Mouse (Mus musculus) ES-CJ7 (cell line): ENCODE results near the gene Tceal1.
"Not testable (repeated sequence)": the region's sequence is repeated elsewhere in the genome, so short reads cannot be mapped to it uniquely, and the experiment has no call there.

Experiments used
- DNase-seq: peaks from one replicate; pipeline ENCODE4 v3.0.0; 2011; ENCODE audit warnings: low read depth, low spot score

Gene Tceal1

GRCm38 (mm10) chrX:136707446-136708167 is at the start of gene Tceal1:
Gene Tceal1 (plus strand): TSS chrX:136707982.
- peak; percentile 41 for DNase-seq

GRCm38 (mm10) chrX:136666281-136666706 is 41.5 kb upstream of the Tceal1 start:
- DNase-seq: no peak

- not testable (repeated sequence) for DNase-seq
Observed at GRCm38 (mm10) chrX:136666762-136667464, 40.9 kb upstream of the Tceal1 start.

GRCm38 (mm10) chrX:136668794-136669193 is 39.0 kb upstream of the Tceal1 start:
- DNase-seq: no peak

GRCm38 (mm10) chrX:136680989-136681388 is 26.8 kb upstream of the Tceal1 start:
- DNase-seq: no peak

- not testable (repeated sequence) for DNase-seq
Observed at GRCm38 (mm10) chrX:136691606-136692293, 16.0 kb upstream of the Tceal1 start.

GRCm38 (mm10) chrX:136692294-136692675 is 15.5 kb upstream of the Tceal1 start:
- DNase-seq: no peak

GRCm38 (mm10) chrX:136693196-136693595 is 14.6 kb upstream of the Tceal1 start:
- no peak for DNase-seq

GRCm38 (mm10) chrX:136708168-136708681 is 443 bp downstream of the Tceal1 start:
- DNase-seq: peak; percentile 57

- DNase-seq: peak; percentile 14
Observed at GRCm38 (mm10) chrX:136708782-136709181, 1.0 kb downstream of the Tceal1 start.

- DNase-seq: not testable (repeated sequence)
Observed at GRCm38 (mm10) chrX:136714742-136715474, 7.1 kb downstream of the Tceal1 start.

- no peak for DNase-seq
Observed at GRCm38 (mm10) chrX:136732016-136732415, 24.2 kb downstream of the Tceal1 start.

- DNase-seq: peak; percentile 7
Observed at GRCm38 (mm10) chrX:136740087-136740790, 32.5 kb downstream of the Tceal1 start.

- peak; percentile 96 for DNase-seq
Observed at GRCm38 (mm10) chrX:136740791-136741650, 33.2 kb downstream of the Tceal1 start.

GRCm38 (mm10) chrX:136741651-136742201 is 33.9 kb downstream of the Tceal1 start:
- peak; percentile 75 for DNase-seq

- DNase-seq: no peak
Observed at GRCm38 (mm10) chrX:136742241-136742640, 34.5 kb downstream of the Tceal1 start.

- peak; percentile 73 for DNase-seq
Observed at GRCm38 (mm10) chrX:136742661-136743103, 34.9 kb downstream of the Tceal1 start.

GRCm38 (mm10) chrX:136743459-136743858 is 35.7 kb downstream of the Tceal1 start, which contains the start of gene Morf4l2:
Gene Morf4l2 (minus strand): TSS chrX:136743690.
- no peak for DNase-seq

GRCm38 (mm10) chrX:136744663-136745062 is 36.9 kb downstream of the Tceal1 start:
- peak; percentile 12 for DNase-seq
